Mouse (Mus musculus): Measurements from ENCODE around the gene Olfr632. TPM values are rescaled to one million over a fixed set of nuclear protein-coding genes. Genes with fewer than 3 reads are reported as not detected.

The Olfr632 gene
- 1.9 and 2.2 TPM in 2 replicates for polyA plus RNA-seq (2012; rRNA removed)
- 0.52 and 0.69 TPM in 2 replicates for polyA plus RNA-seq (2014; fragmentation: Nextera tagmentation; extraction: Ambion mirVana)

DNA sequence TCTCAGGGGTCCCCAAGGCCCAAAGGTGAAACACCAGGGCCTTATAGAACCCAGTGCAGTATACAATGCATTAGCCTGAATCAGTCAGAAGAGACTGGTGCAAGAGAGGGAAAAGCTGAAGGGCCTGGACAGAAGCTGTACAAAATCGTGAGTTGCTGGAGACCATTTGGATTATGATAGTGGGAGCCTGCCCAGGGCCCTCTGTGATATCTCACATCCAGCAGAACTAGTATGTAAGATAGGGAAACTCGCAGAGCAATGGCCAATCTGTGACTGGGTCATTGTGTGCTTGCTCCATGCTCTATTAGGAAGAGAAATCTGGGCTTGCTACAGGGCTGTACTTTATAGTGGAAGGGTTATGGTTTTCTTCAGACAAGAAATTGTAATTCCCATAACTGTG, at the start of gene Olfr632:
Gene Olfr632, plus strand, starts transcription at position 84 of the 400 bp plus-strand sequence.
- Histone ChIP-seq H3K4me2 (ENCODE audit: low read depth) (no peak within 1 kb of the TSS), H3K27me3 (ENCODE audit: control insufficient read depth, insufficient read depth, low read length) (no peaks in the 10 kb centered on the region), H3K4me1 (replicated peaks; ENCODE audit: control insufficient read depth in 2 of 2, insufficient read depth in 2 of 2, low read length in 1 of 2) (no peaks in the 10 kb centered on the region), H3K9ac (replicated peaks) (no peak within 1 kb of the TSS; the same call in 1 of the 2 replicates), H3K9me3 (ENCODE audit: control insufficient read depth, low read length) (no peaks in the 10 kb centered on the region), H3K27ac (no peak within 1 kb of the TSS), H3K4me3 (ENCODE audit: insufficient read depth in 1 of 2, low read depth in 2 of 2, low read length in 2 of 2) (no peak within 1 kb of the TSS), H3K36me3 (replicated peaks; ENCODE audit: control insufficient read depth, insufficient read depth, low read depth) (no peaks in the 10 kb centered on the region)
- ATAC-seq (ENCODE audit: insufficient read depth): no peak
- DNase-seq (ENCODE audit: low read depth in 3 of 3, low spot score in 3 of 3): no peak
- 25% methylated on average over 2 of the region's 2 CpGs for WGBS (ENCODE audit: insufficient replicate concordance)
- no peak for TF ChIP-seq EP300 (IDR thresholded peaks at IDR 0.05; ENCODE audit: low read depth)

DNA sequence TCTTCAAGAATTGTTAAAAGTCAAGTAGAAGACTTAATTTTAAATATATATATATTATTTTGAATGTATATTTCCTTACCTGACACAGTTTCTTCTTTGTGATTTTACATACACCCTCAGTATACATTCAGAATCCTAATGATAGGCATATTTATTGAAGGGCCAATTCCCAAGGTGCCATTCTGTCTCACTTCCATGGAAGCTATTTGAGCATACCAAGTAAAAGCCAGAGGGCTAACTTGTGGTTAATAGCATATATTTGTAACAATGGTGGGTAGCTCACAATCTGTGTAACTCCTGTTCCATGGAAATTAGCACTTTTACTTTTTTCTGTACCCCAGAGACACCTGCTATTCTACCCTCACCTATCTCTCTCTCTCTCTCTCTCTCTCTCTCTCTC, 48.0 kb upstream of the Olfr632 start, which contains the start of gene Olfr66:
Gene Olfr66, minus strand, starts transcription at position 101 of the 400 bp plus-strand sequence.
- Histone ChIP-seq H3K4me3 (ENCODE audit: insufficient read depth in 1 of 2, low read depth in 2 of 2, low read length in 2 of 2) (no peak within 1 kb of the TSS), H3K36me3 (replicated peaks; ENCODE audit: control insufficient read depth, insufficient read depth, low read depth) (no peaks in the 10 kb centered on the region), H3K4me1 (replicated peaks; ENCODE audit: control insufficient read depth in 2 of 2, insufficient read depth in 2 of 2, low read length in 1 of 2) (no peaks in the 10 kb centered on the region; a peak in 2 of 4 replicates), H3K9me3 (ENCODE audit: control insufficient read depth, low read length) (no peaks in the 10 kb centered on the region), H3K9ac (replicated peaks) (no peak within 1 kb of the TSS), H3K27me3 (ENCODE audit: control insufficient read depth, insufficient read depth, low read length) (no peaks in the 10 kb centered on the region), H3K4me2 (ENCODE audit: low read depth) (no peak within 1 kb of the TSS), H3K27ac (no peak within 1 kb of the TSS)
- no peak for DNase-seq (ENCODE audit: low read depth in 3 of 3, low spot score in 3 of 3)
- TF ChIP-seq CTCF (IDR thresholded peaks at IDR 0.05; ENCODE audit: low read depth) (no peak), EP300 (IDR thresholded peaks at IDR 0.05; ENCODE audit: low read depth) (no peak)
- no peak for ATAC-seq (ENCODE audit: insufficient read depth)

DNA sequence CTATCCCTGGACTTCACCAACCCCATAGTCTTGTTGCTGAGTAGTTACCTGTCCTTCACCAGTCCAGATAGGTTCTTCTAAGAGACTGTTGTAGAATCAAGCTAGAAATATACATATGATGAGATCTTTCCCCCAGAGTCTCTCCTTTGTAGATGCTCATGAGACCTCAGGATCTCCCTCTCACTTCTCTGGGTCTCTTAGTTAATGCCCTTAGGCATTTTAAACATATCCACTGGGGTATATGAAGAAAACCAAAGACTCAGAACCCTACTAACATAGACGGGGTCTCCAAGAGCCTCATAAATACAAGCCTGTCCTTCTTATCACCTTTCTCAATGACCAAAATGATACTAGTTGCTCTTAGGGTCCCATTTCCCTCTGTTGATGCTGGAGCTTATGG, 39.8 kb upstream of the Olfr632 start, which contains the start of gene Olfr64:
Gene Olfr64, minus strand, starts transcription at position 101 of the 400 bp plus-strand sequence.
- TF ChIP-seq CTCF (IDR thresholded peaks at IDR 0.05; ENCODE audit: low read depth): no peak
- TF ChIP-seq EP300 (IDR thresholded peaks at IDR 0.05; ENCODE audit: low read depth): no peak
- Histone ChIP-seq H3K4me1 (replicated peaks; ENCODE audit: control insufficient read depth in 2 of 2, insufficient read depth in 2 of 2, low read length in 1 of 2) (no peaks in the 10 kb centered on the region), H3K27me3 (ENCODE audit: control insufficient read depth, insufficient read depth, low read length) (no peaks in the 10 kb centered on the region), H3K36me3 (replicated peaks; ENCODE audit: control insufficient read depth, insufficient read depth, low read depth) (no peaks in the 10 kb centered on the region), H3K4me2 (ENCODE audit: low read depth) (no peak within 1 kb of the TSS), H3K4me3 (ENCODE audit: insufficient read depth in 1 of 2, low read depth in 2 of 2, low read length in 2 of 2) (no peak within 1 kb of the TSS), H3K27ac (no peak within 1 kb of the TSS), H3K9ac (replicated peaks) (no peak within 1 kb of the TSS), H3K9me3 (ENCODE audit: control insufficient read depth, low read length) (no peaks in the 10 kb centered on the region)
- WGBS (ENCODE audit: insufficient replicate concordance): 51% methylated on average over 1 of the region's 1 CpGs
- no peak for ATAC-seq (ENCODE audit: insufficient read depth)
- no peak for DNase-seq (ENCODE audit: low read depth in 3 of 3, low spot score in 3 of 3)

DNA sequence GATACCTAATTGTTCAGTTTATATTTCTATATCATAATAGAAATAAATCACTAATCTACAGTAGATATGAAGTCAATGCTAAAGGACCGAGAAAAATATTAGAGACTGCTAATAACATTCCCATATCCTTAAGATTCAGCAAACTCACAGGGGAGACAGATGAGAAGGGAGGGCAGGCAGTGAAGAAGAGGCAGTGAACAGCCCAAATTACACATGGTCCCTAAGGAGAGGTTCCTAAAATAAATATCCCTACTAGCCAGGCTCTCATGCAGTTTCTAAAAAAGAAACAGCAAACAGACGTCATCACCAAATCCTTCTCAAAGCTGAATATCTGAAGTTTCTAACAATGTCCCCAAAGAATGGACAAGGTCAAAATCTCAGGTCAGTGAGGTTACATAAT, 31.0 kb upstream of the Olfr632 start, which contains the start of gene Olfr65:
Gene Olfr65, plus strand, starts transcription at position 301 of the 400 bp plus-strand sequence.
- Histone ChIP-seq H3K27ac (no peak within 1 kb of the TSS), H3K36me3 (replicated peaks; ENCODE audit: control insufficient read depth, insufficient read depth, low read depth) (no peaks in the 10 kb centered on the region), H3K9me3 (ENCODE audit: control insufficient read depth, low read length) (no peaks in the 10 kb centered on the region), H3K4me3 (ENCODE audit: insufficient read depth in 1 of 2, low read depth in 2 of 2, low read length in 2 of 2) (no peak within 1 kb of the TSS), H3K4me1 (replicated peaks; ENCODE audit: control insufficient read depth in 2 of 2, insufficient read depth in 2 of 2, low read length in 1 of 2) (peaks cover 0 to 2% of the 10 kb centered on the region in 2 experiments; a peak in 3 of 4 replicates), H3K4me2 (ENCODE audit: low read depth) (no peak within 1 kb of the TSS), H3K9ac (replicated peaks) (no peak within 1 kb of the TSS), H3K27me3 (ENCODE audit: control insufficient read depth, insufficient read depth, low read length) (no peaks in the 10 kb centered on the region; the same call in 1 of the 2 replicates)
- TF ChIP-seq CTCF (IDR thresholded peaks at IDR 0.05; ENCODE audit: low read depth) (no peak), EP300 (IDR thresholded peaks at IDR 0.05; ENCODE audit: low read depth) (no peak)
- 65% methylated on average over 2 of the region's 2 CpGs for WGBS (ENCODE audit: insufficient replicate concordance)
- no peak for ATAC-seq (ENCODE audit: insufficient read depth)
- no peak for DNase-seq (ENCODE audit: low read depth in 3 of 3, low spot score in 3 of 3)

DNA sequence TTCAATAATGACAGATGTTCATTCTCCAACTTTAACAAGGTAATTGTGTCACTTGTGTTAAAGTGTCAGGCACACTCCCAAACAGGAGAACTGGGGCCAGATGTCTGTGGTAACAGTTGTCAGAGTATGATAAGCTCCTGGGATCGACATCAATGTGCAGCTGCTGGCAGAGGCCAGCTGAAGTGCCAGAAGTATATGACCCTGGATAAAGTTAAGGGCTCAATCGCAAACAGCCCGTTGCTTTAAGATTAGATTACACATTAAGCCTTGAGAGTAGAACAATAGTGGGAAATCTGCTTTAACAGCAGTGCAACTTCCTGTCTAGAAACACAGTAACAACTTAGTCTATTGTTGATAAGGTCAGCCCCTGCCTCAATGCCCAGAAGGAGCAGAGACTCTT, 24.1 kb upstream of the Olfr632 start:
- Histone ChIP-seq H3K9me3 (ENCODE audit: control insufficient read depth, low read length) (no peaks in the 10 kb centered on the region), H3K27me3 (ENCODE audit: control insufficient read depth, insufficient read depth, low read length) (no peaks in the 10 kb centered on the region), H3K36me3 (replicated peaks; ENCODE audit: control insufficient read depth, insufficient read depth, low read depth) (no peaks in the 10 kb centered on the region), H3K9ac (replicated peaks) (peak overlapping the region; percentile 57), H3K4me2 (ENCODE audit: low read depth) (peak overlapping the region; percentile 54), H3K4me1 (replicated peaks; ENCODE audit: control insufficient read depth in 2 of 2, insufficient read depth in 2 of 2, low read length in 1 of 2) (peaks cover 56% of the 10 kb centered on the region in 2 experiments), H3K27ac (peak overlapping the region; percentile 82), H3K4me3 (ENCODE audit: insufficient read depth in 1 of 2, low read depth in 2 of 2, low read length in 2 of 2) (no peak overlapping the region)
- peak; percentile 80 to 91 (median 81) for DNase-seq (ENCODE audit: low read depth in 3 of 3, low spot score in 3 of 3)
- TF ChIP-seq EP300 (IDR thresholded peaks at IDR 0.05; ENCODE audit: low read depth): peak; percentile 99
- TF ChIP-seq CTCF (IDR thresholded peaks at IDR 0.05; ENCODE audit: low read depth): no peak
- WGBS (ENCODE audit: insufficient replicate concordance): 3% methylated on average over 3 of the region's 3 CpGs
- ATAC-seq (ENCODE audit: insufficient read depth): peak; percentile 96
